25 mouse cellular contexts compared by ENCODE assay signal in the genomic region with DNA sequence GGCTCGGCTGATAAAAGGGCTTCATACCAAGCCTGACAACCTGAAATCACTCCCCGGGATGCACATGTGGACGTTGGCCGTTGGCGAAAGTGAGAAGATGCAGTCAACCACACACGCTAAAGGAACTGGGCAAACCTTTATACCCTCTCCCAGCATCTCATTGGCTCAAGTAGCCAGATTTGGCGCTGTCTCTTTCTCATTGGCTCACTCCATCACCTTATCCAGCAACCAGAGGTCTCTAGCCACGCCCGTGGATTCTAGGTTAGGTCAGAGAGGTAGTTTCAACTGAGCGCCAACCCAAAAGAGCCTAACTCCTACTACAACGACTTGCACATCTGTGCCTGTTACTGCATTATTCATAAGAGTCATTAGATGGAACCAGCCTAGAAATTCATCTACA. TPM values are rescaled to one million over a fixed set of nuclear protein-coding genes. Genes with fewer than 3 reads are reported as not detected.
A peak's percentile ranks its signal among the peaks of the same experiment; 100 is the strongest.
DNase-seq lines count a peak whose midpoint lies in the region; TF ChIP-seq lines count a peak whose summit lies in the region.
"Had no signal": no experiment of that assay in that cellular context is flagged by ENCODE, and none has a peak within 500 bp of the region (broad histone marks: within the 10 kb centered on the region; RNA-seq: fewer than 3 reads in every experiment).

No protein-coding gene starts in this region.

- H3K27ac ChIP-seq in limb, embryonic 10.5 days = no peak overlapping the region
- no peak overlapping the region for H3K27ac ChIP-seq in heart, embryonic 10.5 days

- DNase-seq in ES-CJ7 (ENCODE audit: low read depth, low spot score) (peak; percentile 77), R1 (ENCODE audit: low read depth, low spot score) (peak; percentile 86), ZHBTc4 (ENCODE audit: low read depth, low spot score) (peak; percentile 84)
- no peak for DNase-seq in right cerebral cortex, postnatal 36 days (ENCODE audit: low spot score in 2 of 2)
- DNase-seq in cerebellum, adult 9-11 months = no peak
- DNase-seq in limb, embryonic 10.5 days (ENCODE audit: low spot score) = no peak
- no peak for DNase-seq in heart, embryonic 10.5 days (ENCODE audit: low spot score)
- DNase-seq: adrenal gland, adult 2 months; adrenal gland, adult 8-10 months; adrenal gland, postnatal 10 days; adrenal gland, postnatal 14 days; adrenal gland, postnatal 25 days; adrenal gland, postnatal 36 days; B cell, adult 2 months; cerebellum, adult 11 months; cerebellum, adult 11-12 months; cerebellum, adult 18-20 months; cerebellum, adult 2 months; cerebellum, adult 8-10 months; cerebellum, adult 9-10 months had no signal

- no peaks in the 10 kb centered on the region for H3K9me3 ChIP-seq in E14TG2a.4 (ENCODE audit: low read length)
- H3K9me3 ChIP-seq in limb, embryonic 10.5 days (replicated peaks) = no peaks in the 10 kb centered on the region
- no peaks in the 10 kb centered on the region for H3K9me3 ChIP-seq in heart, embryonic 10.5 days

- H3K4me1 ChIP-seq in E14TG2a.4 (replicated peaks; ENCODE audit: low read depth, low read length) = peaks cover 24% of the 10 kb centered on the region
- 0 out of 2 replicates have a peak, but pooled peaks cover 9% of the 10 kb centered on the region for H3K4me1 ChIP-seq in limb, embryonic 10.5 days
- no peaks in the 10 kb centered on the region for H3K4me1 ChIP-seq in heart, embryonic 10.5 days

- TF ChIP-seq CTCF in E14TG2a.4 (conservative IDR thresholded peaks at IDR 0.05; ENCODE audit: low read length) = no peak

- H3K27me3 ChIP-seq in E14TG2a.4 (ENCODE audit: insufficient read depth, low read length) = 0 out of 2 replicates have a peak, but pooled peaks cover 3% of the 10 kb centered on the region
- no peaks in the 10 kb centered on the region for H3K27me3 ChIP-seq in limb, embryonic 10.5 days (ENCODE audit: low read depth, poor library complexity, severe bottlenecking)
- H3K27me3 ChIP-seq in heart, embryonic 10.5 days (ENCODE audit: insufficient read depth, poor library complexity, severe bottlenecking) = no peaks in the 10 kb centered on the region
- H3K27me3 ChIP-seq: CH12.LX, Patski had no signal

- peak overlapping the region; percentile 50; the same call in 1 of the 2 replicates for H3K4me3 ChIP-seq in E14TG2a.4 (replicated peaks; ENCODE audit: low read length)
- H3K4me3 ChIP-seq in limb, embryonic 10.5 days = no peak overlapping the region
- H3K4me3 ChIP-seq in heart, embryonic 10.5 days = no peak overlapping the region

- H3K36me3 ChIP-seq in E14TG2a.4 (ENCODE audit: insufficient read depth, low read length) = no peaks in the 10 kb centered on the region
- no peaks in the 10 kb centered on the region for H3K36me3 ChIP-seq in limb, embryonic 10.5 days
- no peaks in the 10 kb centered on the region for H3K36me3 ChIP-seq in heart, embryonic 10.5 days
- H3K36me3 ChIP-seq: G1E had no signal

- 77% methylated on average over 11 of the region's 11 CpGs for WGBS in limb, embryonic 10.5 days
- WGBS in heart, embryonic 10.5 days = 72% methylated on average over 11 of the region's 11 CpGs

RNA-seq across cellular contexts. Expression of gene Letmd1, which starts 16.3 kb away (rescaled TPM):
- 29.7 and 31.4 TPM in 2 replicates for polyA plus RNA-seq in limb, embryonic 10.5 days (2016; fragmentation: Nextera tagmentation; extraction: Ambion mirVana)
- 21.1 and 27.9 TPM in 2 replicates for polyA plus RNA-seq in heart, embryonic 10.5 days (2016; fragmentation: Nextera tagmentation; extraction: Ambion mirVana)

RNA-seq across cellular contexts. Expression of gene Slc11a2, which starts 27.6 kb away (rescaled TPM):
- 30.4 and 31.0 TPM in 2 replicates for polyA plus RNA-seq in limb, embryonic 10.5 days (2016; fragmentation: Nextera tagmentation; extraction: Ambion mirVana)
- 20.4 and 24.5 TPM in 2 replicates for polyA plus RNA-seq in heart, embryonic 10.5 days (2016; fragmentation: Nextera tagmentation; extraction: Ambion mirVana)

RNA-seq across cellular contexts. Expression of gene Gm5475, which starts 30.5 kb away (rescaled TPM):
- polyA plus RNA-seq in limb, embryonic 10.5 days (2016; fragmentation: Nextera tagmentation; extraction: Ambion mirVana) = 0.08 and 0.11 TPM in 2 replicates
- not detected in 2 replicates for polyA plus RNA-seq in heart, embryonic 10.5 days (2016; fragmentation: Nextera tagmentation; extraction: Ambion mirVana)
- polyA plus RNA-seq: CD4-positive, CD25-positive, alpha-beta regulatory T cell, adult 4 months; cerebellum, adult 2 months; G1E had no signal

RNA-seq across cellular contexts. Expression of gene Csrnp2, which starts 42.8 kb away (rescaled TPM):
- 24.8 and 28.2 TPM in 2 replicates for polyA plus RNA-seq in limb, embryonic 10.5 days (2016; fragmentation: Nextera tagmentation; extraction: Ambion mirVana)
- polyA plus RNA-seq in heart, embryonic 10.5 days (2016; fragmentation: Nextera tagmentation; extraction: Ambion mirVana) = 11.6 and 13.6 TPM in 2 replicates

Comparison
In these comparisons a context has a peak if more than half of its experiments do, and no peak if none do; other contexts are left out.
1. DNase-seq: peak in ES-CJ7 (single experiment), R1 (single experiment) and ZHBTc4 (single experiment); none in right cerebral cortex, postnatal 36 days (0 of 2), cerebellum, adult 9-11 months (single experiment), limb, embryonic 10.5 days (single experiment) and heart, embryonic 10.5 days (single experiment).